16 mouse cellular contexts compared by ENCODE assay signal in the genomic region with DNA sequence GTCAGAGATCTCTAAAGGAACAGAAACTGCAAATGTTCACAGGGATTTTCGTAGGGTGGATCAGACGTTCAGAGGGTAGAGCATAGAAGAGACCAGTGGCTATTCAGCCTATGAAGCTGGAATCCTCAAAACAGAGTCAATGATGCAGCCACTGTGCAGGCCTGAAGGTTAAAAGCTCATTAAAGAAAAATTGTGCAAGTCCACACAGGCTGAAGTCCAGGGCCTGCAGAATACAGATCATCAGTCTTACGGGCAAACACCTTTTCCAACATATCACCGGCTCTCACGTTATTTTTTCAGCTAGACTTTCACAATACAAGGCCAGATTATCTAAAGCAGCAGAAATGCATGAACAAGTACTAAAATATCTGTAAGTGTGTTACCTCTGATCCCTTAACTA.
"Had no signal": no experiment of that assay in that cellular context is flagged by ENCODE, and none has a peak within 500 bp of the region (broad histone marks: within the 10 kb centered on the region; RNA-seq: fewer than 3 reads in every experiment).

No protein-coding gene starts in this region.

- DNase-seq: retina, postnatal 1 day; right cerebral cortex, adult 18-20 months; right cerebral cortex, postnatal 14 days; right cerebral cortex, postnatal 25 days; right cerebral cortex, postnatal 4 days; spleen, adult 18-20 months; thymus, adult 18-20 months; thymus, adult 2 months; thymus, postnatal 14 days; thymus, postnatal 25 days; thymus, postnatal 36 days; thymus, postnatal 4 days had no signal

- H3K9ac ChIP-seq: neural tube, embryonic 13.5 days; neural tube, embryonic 15.5 days; stomach, embryonic 15.5 days had no signal

- H3K27ac ChIP-seq: neural tube, embryonic 13.5 days; neural tube, embryonic 15.5 days; stomach, embryonic 15.5 days; stomach, postnatal 0 days had no signal

- H3K9me3 ChIP-seq: neural tube, embryonic 13.5 days; neural tube, embryonic 15.5 days; stomach, embryonic 15.5 days had no signal

- H3K4me2 ChIP-seq: neural tube, embryonic 13.5 days; neural tube, embryonic 15.5 days; stomach, embryonic 15.5 days had no signal

- H3K4me1 ChIP-seq: neural tube, embryonic 13.5 days; neural tube, embryonic 15.5 days; stomach, embryonic 15.5 days had no signal

- H3K27me3 ChIP-seq: neural tube, embryonic 13.5 days; neural tube, embryonic 15.5 days; stomach, embryonic 15.5 days had no signal

- H3K36me3 ChIP-seq: neural tube, embryonic 13.5 days; neural tube, embryonic 15.5 days; stomach, embryonic 15.5 days had no signal

- H3K4me3 ChIP-seq: neural tube, embryonic 13.5 days; neural tube, embryonic 15.5 days; stomach, embryonic 15.5 days had no signal
